Mouse (Mus musculus) hematopoietic multipotent progenitor cell, adult 10-12 weeks (in vitro differentiated cells): ENCODE measurements around the gene Gm21822. TPM values are rescaled to one million over a fixed set of nuclear protein-coding genes. Genes with fewer than 3 reads are reported as not detected.

Experiments
- polyA plus RNA-seq: library from polyadenylated mRNA; stranded (reverse); fragments of >175 nt; gene quantifications from 2 replicates; pipeline ENCODE4 v1.2.3, GENCODE M21; 2012; ENCODE audit warnings: low replicate concordance

Gm21822 gene
- polyA plus RNA-seq, result not detected in 2 replicates

GRCm38 (mm10) chrY:18654182-18654581 is at the start of gene Gm21822:
Gene Gm21822, plus strand, starts transcription at chrY:18654482.

